Mouse (Mus musculus) thymus, adult 2 months (tissue): Measurements from ENCODE around the gene Mettl21a.

Experiments used
- CTCF ChIP-seq: fragments of 200-500 bp; IDR thresholded peaks from 2 replicates; pipeline ENCODE4 v1.5.1; 2012; ENCODE audit warnings: mild to moderate bottlenecking, control low read depth, low read length, moderate library complexity, borderline replicate concordance; ENCODE audit not compliant: control insufficient read depth, poor library complexity, insufficient read depth; ENCODE audit errors: extremely low read depth
- POLR2A ChIP-seq: fragments of 200-500 bp; IDR thresholded peaks from 2 replicates; pipeline ENCODE4 v1.6.1; 2012; ENCODE audit warnings: mild to moderate bottlenecking, low read length, control low read depth, moderate library complexity; ENCODE audit not compliant: control insufficient read depth, poor library complexity, insufficient read depth; ENCODE audit errors: extremely low read depth

GRCm38 (mm10) chr1:64578801-64579200 is 38.2 kb downstream of the Mettl21a start:
- TF ChIP-seq CTCF (no peak), POLR2A (no peak)
